Mouse (Mus musculus): ENCODE measurements around the gene Camk2b.

Gene Camk2b

GRCm38 (mm10) chr11:6001981-6002649 lies 64.0 kb downstream of the Camk2b start:
- no peak for TF ChIP-seq GATA4 (IDR thresholded peaks at IDR 0.05; ENCODE audit: insufficient replicate concordance, low read length)

DNA sequence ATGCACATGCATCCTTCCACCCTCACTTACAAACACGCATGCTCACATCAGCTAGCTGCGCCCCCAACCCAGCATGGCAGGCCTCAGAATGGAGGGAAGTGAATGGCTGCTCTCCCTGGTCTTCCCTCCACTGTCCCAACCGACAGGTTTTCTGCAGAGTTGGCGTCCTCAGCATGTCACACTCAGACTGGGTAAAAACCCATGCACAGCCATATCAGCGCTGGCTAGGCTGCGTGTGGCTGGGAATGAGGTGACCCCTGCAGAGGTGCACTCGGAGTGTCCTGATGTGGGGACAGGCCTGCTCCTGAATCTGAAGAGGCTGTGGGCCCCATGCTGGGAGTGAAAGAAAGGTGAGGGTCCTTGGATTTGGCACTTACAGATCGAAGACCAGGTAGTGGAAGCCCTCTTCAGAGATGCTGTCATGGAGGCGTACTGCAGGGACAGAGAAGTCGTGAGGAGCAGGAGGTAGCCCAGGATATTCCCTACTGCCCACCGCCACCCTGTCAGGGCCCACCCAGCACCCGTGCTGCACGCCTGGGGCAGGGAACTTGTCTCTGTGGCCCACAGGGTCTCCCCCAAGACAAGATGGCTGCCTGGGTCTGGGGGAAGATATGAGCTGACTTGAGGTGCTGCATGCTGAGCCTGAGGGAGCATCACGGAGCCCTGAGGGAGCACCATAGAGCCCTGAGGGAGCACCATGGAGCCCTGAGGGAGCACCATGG lies 65.0 kb downstream of the Camk2b start:
- TF ChIP-seq GATA4 (IDR thresholded peaks at IDR 0.05; ENCODE audit: insufficient replicate concordance, low read length): no peak

DNA sequence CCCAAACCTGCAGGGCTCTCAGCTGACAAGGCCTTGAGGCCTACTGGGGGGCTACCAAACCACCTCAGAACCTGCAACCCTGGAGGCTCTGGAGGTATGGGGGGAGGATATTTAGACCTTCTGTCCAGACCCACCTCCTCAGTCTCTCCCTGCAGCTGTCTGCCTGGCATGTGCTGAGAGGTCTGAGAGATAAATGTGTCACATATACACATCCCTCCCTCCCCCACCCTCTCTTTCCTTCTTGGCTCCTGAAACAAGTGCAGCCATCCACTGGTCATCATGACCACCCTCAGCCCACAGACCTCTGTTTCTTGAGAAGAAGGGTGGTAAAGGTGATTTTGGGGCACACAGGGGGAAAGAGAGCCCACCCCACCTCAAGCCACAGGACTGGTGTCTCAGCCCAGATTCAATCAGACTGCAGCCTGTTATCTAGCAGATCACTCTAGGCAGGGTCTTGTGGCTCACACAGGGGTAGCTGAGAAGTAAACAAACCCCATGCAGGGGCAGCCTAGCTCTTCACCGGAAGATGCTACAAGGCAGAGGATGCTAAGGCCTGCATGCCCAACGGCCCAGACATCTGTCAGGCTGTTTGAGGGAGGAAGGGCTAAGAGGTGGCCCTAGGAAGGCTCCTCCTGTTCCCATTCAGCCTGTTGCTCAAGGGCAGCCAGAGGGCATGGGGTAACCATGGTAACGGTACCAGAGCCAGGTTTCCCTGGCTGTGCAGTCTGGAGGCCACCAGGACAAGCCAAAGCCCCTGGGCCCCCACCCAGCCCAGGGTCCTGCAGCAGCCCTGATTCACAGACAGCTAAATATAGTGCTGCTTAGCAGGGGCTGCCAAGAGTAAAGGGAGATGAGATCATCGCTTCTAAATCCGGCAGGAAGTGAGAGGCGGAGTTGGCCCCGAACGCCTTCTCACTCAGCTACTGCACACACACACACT lies 66.1 kb downstream of the Camk2b start:
- TF ChIP-seq GATA4 (IDR thresholded peaks at IDR 0.05; ENCODE audit: insufficient replicate concordance, low read length): no peak

DNA sequence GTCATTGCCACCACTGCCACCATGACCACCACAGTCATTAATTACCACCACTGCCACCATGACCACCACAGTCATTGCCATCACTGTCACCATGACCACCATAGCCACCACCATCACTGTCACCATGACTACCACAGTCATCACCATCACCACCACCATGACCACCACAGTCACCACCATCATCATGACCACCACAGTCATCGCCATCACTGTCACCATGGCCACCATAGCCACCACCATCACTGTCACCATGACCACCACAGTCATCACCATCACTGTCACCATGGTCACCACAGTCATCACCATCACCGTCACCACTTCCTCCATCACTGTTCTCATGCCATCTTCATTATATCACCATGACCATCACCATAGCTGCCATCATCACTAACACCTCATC lies 67.7 kb downstream of the Camk2b start:
- no peak for TF ChIP-seq GATA4 (IDR thresholded peaks at IDR 0.05; ENCODE audit: insufficient replicate concordance, low read length)

DNA sequence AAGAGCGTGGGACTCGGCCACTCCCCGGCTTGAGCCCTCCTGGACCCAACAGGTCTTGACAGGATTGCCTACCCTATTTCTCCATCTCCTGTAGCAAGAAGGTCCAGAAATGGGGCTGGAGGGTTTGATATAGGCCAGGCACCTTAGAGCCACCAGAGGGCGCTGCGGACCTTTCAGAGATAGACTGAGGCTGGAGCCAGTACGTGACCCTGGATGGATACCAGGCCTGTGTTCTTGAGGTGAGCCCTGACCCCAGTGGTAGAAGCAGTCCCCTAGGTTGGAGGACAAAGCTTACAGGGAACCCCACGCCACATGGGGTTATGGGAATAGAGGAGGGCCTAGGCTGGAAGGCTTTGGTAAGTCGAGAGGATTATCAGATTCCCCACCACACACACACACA lies 70.2 kb downstream of the Camk2b start:
- TF ChIP-seq GATA4 (IDR thresholded peaks at IDR 0.05; ENCODE audit: insufficient replicate concordance, low read length): no peak; the same call in 1 of the 2 replicates

DNA sequence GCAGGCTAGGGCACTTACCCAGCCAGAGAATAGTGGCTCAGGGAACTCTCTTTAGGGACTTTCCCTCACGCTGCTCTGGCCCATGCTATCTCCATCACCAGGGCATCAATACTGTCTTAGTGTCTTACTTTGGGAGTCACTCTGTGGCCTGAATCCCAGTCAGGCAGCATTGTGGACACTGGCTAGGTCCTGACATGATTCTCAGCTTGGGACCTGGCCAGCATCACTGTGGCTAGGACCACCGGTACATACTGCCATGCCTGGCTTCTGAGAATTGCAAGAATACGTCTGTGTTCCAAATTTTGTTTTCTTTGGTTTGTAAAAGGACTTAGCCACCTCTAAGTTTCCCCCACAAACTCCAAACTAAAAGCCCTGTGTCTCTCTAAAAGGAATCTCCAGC lies 71.3 kb downstream of the Camk2b start:
- no peak for TF ChIP-seq GATA4 (IDR thresholded peaks at IDR 0.05; ENCODE audit: insufficient replicate concordance, low read length)

DNA sequence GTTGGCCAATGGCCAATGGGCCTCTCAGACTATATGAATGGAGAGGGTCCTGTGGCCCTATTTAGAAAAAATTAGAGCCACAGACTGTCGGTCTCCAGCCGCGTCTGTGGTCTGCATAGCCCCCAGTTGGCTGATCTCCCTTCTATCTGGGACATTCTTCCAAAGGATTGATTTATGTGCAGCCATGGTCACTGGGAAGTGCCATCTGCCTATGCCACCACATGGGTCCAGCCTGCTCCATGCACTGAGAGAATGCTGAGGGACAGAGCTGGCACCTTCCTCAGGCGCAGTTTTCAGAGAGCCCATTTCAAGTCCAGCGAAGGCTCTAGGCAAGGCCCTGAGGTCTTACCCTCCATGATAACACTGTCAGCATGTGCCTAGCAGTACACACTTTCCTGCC lies 72.0 kb downstream of the Camk2b start:
- no peak for TF ChIP-seq GATA4 (IDR thresholded peaks at IDR 0.05; ENCODE audit: insufficient replicate concordance, low read length)

DNA sequence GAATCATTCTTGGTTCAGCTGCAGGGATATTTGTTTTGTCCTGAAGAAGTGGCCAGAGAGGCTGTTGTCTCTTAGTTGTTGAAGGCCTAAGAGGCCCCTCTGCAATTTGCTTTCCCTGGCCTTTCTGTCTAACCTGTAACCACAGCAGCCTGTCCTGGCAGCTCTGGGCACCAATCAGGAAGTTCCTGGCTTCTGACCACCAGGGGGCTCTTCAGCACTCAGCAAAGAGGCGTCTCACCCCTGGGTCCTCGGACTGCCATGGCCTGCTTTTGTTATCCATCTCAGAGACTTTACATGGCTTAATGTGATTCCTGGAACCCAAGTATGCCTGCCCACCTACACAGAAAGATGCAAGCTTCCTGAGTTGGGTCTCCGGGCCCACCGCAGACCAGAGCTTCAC lies 75.3 kb downstream of the Camk2b start:
- TF ChIP-seq GATA4 (IDR thresholded peaks at IDR 0.05; ENCODE audit: insufficient replicate concordance, low read length): no peak

DNA sequence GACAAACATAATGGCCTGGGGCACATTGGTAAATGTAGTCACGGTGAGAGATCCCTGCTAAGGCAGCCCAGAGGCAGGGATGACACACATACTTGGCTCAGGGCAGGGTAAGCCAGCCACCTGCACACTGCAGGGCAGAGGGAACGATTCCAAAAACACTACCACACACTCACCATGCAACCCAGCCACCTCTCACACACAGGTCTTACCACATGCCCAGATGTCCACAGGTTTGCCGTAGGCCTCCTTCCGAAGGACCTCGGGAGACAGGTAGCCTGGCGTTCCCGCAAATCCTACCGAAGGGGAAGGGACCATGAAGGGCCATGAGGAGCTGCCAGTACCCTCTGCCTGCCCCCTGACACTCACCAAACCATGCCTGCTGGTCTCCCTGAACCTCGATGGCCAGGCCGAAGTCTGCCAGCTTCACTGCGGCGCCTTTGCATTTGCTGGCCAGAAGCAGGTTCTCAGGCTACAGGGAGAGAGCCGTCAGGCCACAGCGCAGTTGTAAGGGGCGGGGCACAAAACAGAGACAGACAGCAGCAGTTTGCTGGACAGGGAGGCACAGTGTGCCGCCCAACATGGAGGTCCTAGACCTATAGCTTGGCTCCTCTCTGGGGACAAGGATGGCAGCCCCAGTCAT lies 76.1 kb downstream of the Camk2b start:
- no peak for TF ChIP-seq GATA4 (IDR thresholded peaks at IDR 0.05; ENCODE audit: insufficient replicate concordance, low read length)

GRCm38 (mm10) chr11:5988126-5988525 lies 78.0 kb downstream of the Camk2b start:
- TF ChIP-seq GATA4 (IDR thresholded peaks at IDR 0.05; ENCODE audit: insufficient replicate concordance, low read length): no peak

DNA sequence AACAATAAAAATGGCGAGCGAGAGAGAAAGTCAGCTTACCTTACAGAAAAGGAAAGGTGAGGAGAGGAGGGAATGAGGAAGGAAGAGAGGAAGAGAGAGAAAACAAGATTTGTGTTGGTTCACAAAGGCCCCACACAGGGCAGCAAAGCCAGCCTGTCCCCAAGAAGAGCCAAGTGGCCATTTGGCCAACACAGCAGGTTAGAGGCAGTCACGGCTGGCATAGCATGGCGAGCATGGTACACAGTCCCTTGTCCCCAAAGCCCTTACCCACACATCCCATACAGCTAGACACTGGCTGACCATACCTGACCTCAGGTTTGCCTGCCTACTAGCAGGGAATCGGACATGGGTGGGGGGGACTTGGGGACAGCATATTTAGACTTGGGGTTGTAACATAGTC lies 82.5 kb downstream of the Camk2b start:
- TF ChIP-seq GATA4 (IDR thresholded peaks at IDR 0.05; ENCODE audit: insufficient replicate concordance, low read length): no peak

GRCm38 (mm10) chr11:5981323-5981722 lies 84.8 kb downstream of the Camk2b start:
- no peak for TF ChIP-seq GATA4 (IDR thresholded peaks at IDR 0.05; ENCODE audit: insufficient replicate concordance, low read length)

- no peak for TF ChIP-seq GATA4 (IDR thresholded peaks at IDR 0.05; ENCODE audit: insufficient replicate concordance, low read length)
Observed at GRCm38 (mm10) chr11:5980561-5980960, 85.6 kb downstream of the Camk2b start.

DNA sequence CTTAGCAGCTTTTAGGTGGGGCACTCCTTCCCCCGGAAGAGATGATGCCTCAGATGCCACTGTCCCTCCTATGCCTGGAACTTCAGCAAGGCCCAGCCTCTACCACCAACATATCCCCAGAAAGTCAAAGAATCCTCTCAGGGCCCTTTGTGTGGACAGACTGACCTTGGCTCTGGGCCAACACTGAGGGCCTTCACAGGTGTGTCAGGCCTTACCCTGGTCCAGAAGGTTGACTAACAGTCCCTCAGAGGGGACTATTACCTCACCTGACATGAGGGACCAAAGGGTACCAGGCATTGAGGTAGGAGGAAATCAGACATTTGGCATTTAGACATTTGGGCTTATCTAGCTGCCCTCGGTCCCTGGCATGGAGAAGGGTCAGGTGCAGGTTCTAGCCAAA lies 86.1 kb downstream of the Camk2b start:
- no peak for TF ChIP-seq GATA4 (IDR thresholded peaks at IDR 0.05; ENCODE audit: insufficient replicate concordance, low read length)

GRCm38 (mm10) chr11:5979088-5979487 lies 87.1 kb downstream of the Camk2b start:
- no peak for TF ChIP-seq GATA4 (IDR thresholded peaks at IDR 0.05; ENCODE audit: insufficient replicate concordance, low read length)

Measured in liver, adult (tissue).